Mouse (Mus musculus): Measurements from ENCODE around the gene Efcab6.

GRCm38 (mm10) chr15:84053240-84053639 is 11.9 kb downstream of the Efcab6 start:
- TF ChIP-seq POLR2A (IDR thresholded peaks at IDR 0.05; ENCODE audit: low read depth, low read length) (no peak), CTCF (conservative IDR thresholded peaks at IDR 0.05; ENCODE audit: insufficient read depth, insufficient read length, low read depth, low read length) (no peak)

All from kidney, adult 2 months (tissue).